ENCODE assay signal across 22 mouse cellular contexts in the genomic region with DNA sequence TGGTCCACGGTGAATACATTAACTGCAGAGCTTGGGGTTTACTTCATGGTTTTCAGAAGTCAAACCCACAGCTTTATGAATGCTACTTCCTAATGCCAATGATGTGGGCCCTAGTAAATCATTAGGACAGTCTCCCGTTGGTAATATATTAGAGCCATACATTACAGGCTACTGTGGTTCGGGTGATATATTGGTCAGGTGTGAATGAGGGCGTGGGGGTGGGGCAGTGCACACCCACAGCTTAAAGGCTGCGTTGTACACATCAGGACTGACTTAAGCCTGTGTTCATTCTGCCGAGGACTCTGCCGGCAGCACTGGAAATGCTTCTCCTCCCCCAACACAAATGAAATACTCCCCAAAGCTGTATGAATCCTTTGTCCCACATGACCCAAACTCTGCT. TPM values are rescaled to one million over a fixed set of nuclear protein-coding genes. Genes with fewer than 3 reads are reported as not detected.
DNase-seq lines count a peak whose midpoint lies in the region; ATAC-seq and TF ChIP-seq lines count a peak whose summit lies in the region.
"Had no signal": no experiment of that assay in that cellular context is flagged by ENCODE, and none has a peak within 500 bp of the region (broad histone marks: within the 10 kb centered on the region; RNA-seq: fewer than 3 reads in every experiment).

No protein-coding gene starts in this region.

- peak; percentile 19; the same call in 1 of the 2 replicates for ATAC-seq in neural tube, embryonic 13.5 days (ENCODE audit: low read depth)
- ATAC-seq in neural tube, embryonic 15.5 days (ENCODE audit: low FRiP score): no peak
- ATAC-seq in limb, embryonic 13.5 days (ENCODE audit: low FRiP score, low read depth): peak; percentile 22; the same call in 1 of the 2 replicates
- ATAC-seq: CD4-positive, CD25-positive, alpha-beta regulatory T cell, adult 4 months; forebrain, embryonic 13.5 days; forebrain, postnatal 0 days had no signal

- no peaks in the 10 kb centered on the region for H3K27me3 ChIP-seq in neural tube, embryonic 13.5 days
- no peaks in the 10 kb centered on the region for H3K27me3 ChIP-seq in neural tube, embryonic 15.5 days (replicated peaks)
- 0 out of 2 replicates have a peak, but pooled peaks cover 7% of the 10 kb centered on the region for H3K27me3 ChIP-seq in limb, embryonic 13.5 days
- no peaks in the 10 kb centered on the region for H3K27me3 ChIP-seq in thymus, adult 2 months (ENCODE audit: control insufficient read depth, insufficient read depth, low read length)
- H3K27me3 ChIP-seq: forebrain, embryonic 13.5 days; hindbrain, embryonic 13.5 days had no signal

- no peaks in the 10 kb centered on the region for H3K9me3 ChIP-seq in neural tube, embryonic 13.5 days
- no peaks in the 10 kb centered on the region for H3K9me3 ChIP-seq in neural tube, embryonic 15.5 days (replicated peaks)
- H3K9me3 ChIP-seq in limb, embryonic 13.5 days: no peaks in the 10 kb centered on the region
- H3K9me3 ChIP-seq: embryonic facial prominence, embryonic 10.5 days; forebrain, embryonic 13.5 days; G1E; hindbrain, embryonic 13.5 days had no signal

- 62% methylated on average over 7 of the region's 7 CpGs for WGBS in neural tube, embryonic 13.5 days
- 54% methylated on average over 7 of the region's 7 CpGs for WGBS in neural tube, embryonic 15.5 days
- WGBS in limb, embryonic 13.5 days: 18% methylated on average over 7 of the region's 7 CpGs
- WGBS in thymus, adult 2 months: 78% methylated on average over 7 of the region's 7 CpGs

- no peak for TF ChIP-seq POLR2A in thymus, adult 2 months (IDR thresholded peaks at IDR 0.05; ENCODE audit: control insufficient read depth, extremely low read depth, insufficient read depth, low read length, poor library complexity)

- peak; percentile 25 for DNase-seq in embryo, embryonic 10.5 days (ENCODE audit: low spot score)
- DNase-seq in embryo, embryonic 10 days (ENCODE audit: low spot score): no peak
- DNase-seq in thymus, adult 2 months: no peak
- DNase-seq in layer of hippocampus, adult 8-10 months (ENCODE audit: low spot score in 2 of 2): no peak
- DNase-seq: adrenal gland, adult 8-10 months; adrenal gland, postnatal 36 days; B cell, adult 2 months; cerebellum, adult 2 months; cerebellum, postnatal 10 days; forebrain, postnatal 0 days; gastrocnemius, adult 2 months; gastrocnemius, postnatal 25 days; heart, postnatal 10 days had no signal

- peaks cover 10% of the 10 kb centered on the region for H3K4me1 ChIP-seq in neural tube, embryonic 13.5 days (replicated peaks)
- H3K4me1 ChIP-seq in neural tube, embryonic 15.5 days: peaks cover 5% of the 10 kb centered on the region
- peaks cover 43% of the 10 kb centered on the region for H3K4me1 ChIP-seq in limb, embryonic 13.5 days
- no peaks in the 10 kb centered on the region for H3K4me1 ChIP-seq in thymus, adult 2 months (replicated peaks; ENCODE audit: control insufficient read depth, insufficient read depth, low read length)

- no peak overlapping the region for H3K4me2 ChIP-seq in neural tube, embryonic 13.5 days
- H3K4me2 ChIP-seq in neural tube, embryonic 15.5 days: no peak overlapping the region
- H3K4me2 ChIP-seq in limb, embryonic 13.5 days (replicated peaks): no peak overlapping the region
- H3K4me2 ChIP-seq: forebrain, embryonic 13.5 days; hindbrain, embryonic 13.5 days had no signal

- no peaks in the 10 kb centered on the region for H3K36me3 ChIP-seq in neural tube, embryonic 13.5 days
- no peaks in the 10 kb centered on the region for H3K36me3 ChIP-seq in neural tube, embryonic 15.5 days
- H3K36me3 ChIP-seq in limb, embryonic 13.5 days: no peaks in the 10 kb centered on the region
- H3K36me3 ChIP-seq in thymus, adult 2 months (ENCODE audit: control insufficient read depth, insufficient read depth, low read length): no peaks in the 10 kb centered on the region
- H3K36me3 ChIP-seq: embryonic facial prominence, embryonic 10.5 days; G1E; hindbrain, embryonic 13.5 days had no signal

- H3K4me3 ChIP-seq in neural tube, embryonic 13.5 days: no peak overlapping the region
- H3K4me3 ChIP-seq in neural tube, embryonic 15.5 days (replicated peaks): no peak overlapping the region
- H3K4me3 ChIP-seq in limb, embryonic 13.5 days: no peak overlapping the region
- no peak overlapping the region for H3K4me3 ChIP-seq in thymus, adult 2 months (ENCODE audit: control insufficient read depth, insufficient read depth, low read length)
- H3K4me3 ChIP-seq: embryonic facial prominence, embryonic 10.5 days; forebrain, embryonic 13.5 days; gastrocnemius, adult 2 months; hindbrain, embryonic 13.5 days had no signal

- H3K9ac ChIP-seq in neural tube, embryonic 13.5 days: no peak overlapping the region
- H3K9ac ChIP-seq in neural tube, embryonic 15.5 days (replicated peaks): no peak overlapping the region
- no peak overlapping the region for H3K9ac ChIP-seq in limb, embryonic 13.5 days
- H3K9ac ChIP-seq: forebrain, embryonic 13.5 days; forebrain, postnatal 0 days; hindbrain, embryonic 13.5 days had no signal

- TF ChIP-seq CTCF in thymus, adult 2 months (IDR thresholded peaks at IDR 0.05; ENCODE audit: borderline replicate concordance, control insufficient read depth, extremely low read depth, insufficient read depth, low read length, poor library complexity): no peak

- H3K27ac ChIP-seq in neural tube, embryonic 13.5 days (replicated peaks): no peak overlapping the region
- H3K27ac ChIP-seq in neural tube, embryonic 15.5 days (replicated peaks): no peak overlapping the region
- no peak overlapping the region for H3K27ac ChIP-seq in limb, embryonic 13.5 days
- no peak overlapping the region for H3K27ac ChIP-seq in thymus, adult 2 months (ENCODE audit: control insufficient read depth, insufficient read depth, low read length)
- H3K27ac ChIP-seq: embryonic facial prominence, embryonic 10.5 days; forebrain, embryonic 13.5 days; gastrocnemius, adult 2 months; hindbrain, embryonic 13.5 days had no signal

RNA-seq across cellular contexts. Expression of a gene that starts 54.9 kb away (rescaled TPM):
- 38.5 and 41.0 TPM in 2 replicates for polyA plus RNA-seq in neural tube, embryonic 13.5 days (2015; fragmentation: Nextera tagmentation; extraction: Ambion mirVana)
- 22.2 and 25.0 TPM in 2 replicates for polyA plus RNA-seq in neural tube, embryonic 15.5 days (2015; fragmentation: Nextera tagmentation; extraction: Ambion mirVana)
- polyA plus RNA-seq in limb, embryonic 13.5 days (2015; fragmentation: Nextera tagmentation; extraction: Ambion mirVana): 21.2 and 21.3 TPM in 2 replicates
- polyA plus RNA-seq in thymus, adult 2 months (2012; rRNA removed): 2.6 and 2.8 TPM in 2 replicates
- total RNA-seq in layer of hippocampus, adult 8-10 months (2022): 1 to 10 TPM; 6.7 to 7.7 (median 7.2) TPM
- total RNA-seq: hematopoietic stem cell, adult 5-6 weeks had no signal
- polyA plus RNA-seq: CD4-positive, CD25-positive, alpha-beta regulatory T cell, adult 4 months had no signal
